Mouse (Mus musculus) left cerebral cortex, adult 9 months (tissue): ENCODE results near the gene Gm20721.
A peak's percentile ranks its signal among the peaks of the same experiment; 100 is the strongest.

ENCODE experiments used
- DNase-seq, 2 experiments: peaks; one replicate each; pipeline ENCODE4 v3.0.0; 2022; ENCODE audit warnings: low spot score in 2 of 2

Gm20721 gene

GRCm38 (mm10) chr2:174298471-174298870, 48.0 kb downstream of the Gm20721 start:
- DNase-seq: no peak

GRCm38 (mm10) chr2:174297851-174298250, 48.7 kb downstream of the Gm20721 start:
- no peak for DNase-seq

- no peak for DNase-seq
These were observed 49.4 kb downstream of the Gm20721 start for GRCm38 (mm10) chr2:174297086-174297571.

GRCm38 (mm10) chr2:174295900-174296465, 50.5 kb downstream of the Gm20721 start:
- no peak for DNase-seq

GRCm38 (mm10) chr2:174295175-174295899, 51.2 kb downstream of the Gm20721 start:
- DNase-seq: no peak

GRCm38 (mm10) chr2:174294457-174294856, 52.1 kb downstream of the Gm20721 start:
- no peak for DNase-seq

GRCm38 (mm10) chr2:174291662-174292030, 54.9 kb downstream of the Gm20721 start:
- DNase-seq: no peak

- DNase-seq: no peak
These were observed 55.4 kb downstream of the Gm20721 start for GRCm38 (mm10) chr2:174291029-174291661.

- DNase-seq: no peak
These were observed 57.7 kb downstream of the Gm20721 start for GRCm38 (mm10) chr2:174288673-174289430.

GRCm38 (mm10) chr2:174287921-174288320, 58.6 kb downstream of the Gm20721 start:
- no peak for DNase-seq

GRCm38 (mm10) chr2:174285921-174286470, 60.5 kb downstream of the Gm20721 start:
- no peak for DNase-seq

GRCm38 (mm10) chr2:174284807-174285457, 61.6 kb downstream of the Gm20721 start:
- DNase-seq: no peak

- peak in 1 of 2 experiments; percentile 35 for DNase-seq
These were observed 62.5 kb downstream of the Gm20721 start, which contains the start of gene Gnas for GRCm38 (mm10) chr2:174284011-174284410. TSS of gene Gnas (plus strand) at chr2:174284320.

GRCm38 (mm10) chr2:174283341-174283740, 63.2 kb downstream of the Gm20721 start:
- DNase-seq: no peak
